Mouse (Mus musculus): ENCODE measurements around the gene Ror2.

DNA sequence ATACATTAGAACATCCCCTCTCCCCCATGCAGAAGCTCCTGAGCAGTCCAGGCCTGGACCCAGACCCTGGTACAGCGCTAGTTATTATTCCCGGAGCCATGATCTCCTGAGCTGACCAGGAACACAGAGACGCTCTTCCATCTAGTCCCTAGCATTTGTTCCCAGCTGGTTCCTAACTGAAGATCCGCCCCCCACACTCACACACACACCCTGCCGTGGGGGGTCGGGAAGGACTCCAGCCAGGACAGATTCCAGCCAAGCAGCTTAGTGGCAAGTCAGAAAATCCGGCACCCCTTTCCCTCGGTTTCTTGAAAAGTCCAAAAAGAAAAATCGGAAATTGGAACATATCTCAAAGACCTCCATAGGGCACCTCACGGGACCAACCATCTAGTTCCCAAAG, 48.5 kb downstream of the Ror2 start:
- TF ChIP-seq POLR2A (IDR thresholded peaks at IDR 0.05; ENCODE audit: control insufficient read depth, extremely low read depth, insufficient read depth, low read length, poor library complexity) (no peak), CTCF (IDR thresholded peaks at IDR 0.05; ENCODE audit: borderline replicate concordance, control insufficient read depth, extremely low read depth, insufficient read depth, low read length, poor library complexity) (no peak)

All from thymus, adult 2 months (tissue).